Mouse (Mus musculus) heart, postnatal 0 days (tissue): ENCODE results near the gene Hoxa1.

Experiments used
- CTCF ChIP-seq: IDR thresholded peaks from 2 replicates; pipeline ENCODE4 v1.5.1; 2016; ENCODE audit warnings: antibody characterized with exemption, control low read depth, low read depth
- EP300 ChIP-seq: IDR thresholded peaks from 2 replicates; pipeline ENCODE4 v1.6.1; 2016; ENCODE audit warnings: antibody characterized with exemption, low read depth

DNA sequence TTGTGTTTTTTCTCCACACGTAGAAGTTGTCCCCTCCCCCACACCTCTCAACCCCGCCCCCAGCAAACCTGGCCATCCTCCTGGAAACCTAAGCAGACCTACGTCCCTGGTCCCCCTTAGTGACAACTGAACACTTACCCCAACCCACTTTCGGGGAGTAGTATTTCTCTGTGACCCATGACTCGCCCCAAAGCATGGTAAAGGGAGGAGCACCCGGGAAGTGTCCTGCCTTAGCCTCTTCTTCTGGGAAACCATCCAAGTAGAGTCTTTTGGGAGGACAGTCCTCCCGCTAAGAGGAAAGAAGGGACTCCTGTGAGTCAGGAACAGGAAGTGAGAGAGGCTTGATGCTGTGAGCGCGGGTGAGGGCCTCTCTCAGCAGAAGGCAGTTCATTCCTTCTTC is 1.9 kb upstream of the Hoxa1 start:
- TF ChIP-seq CTCF: no peak
- TF ChIP-seq EP300: no peak
